Mouse (Mus musculus): ENCODE measurements around the gene Nav2.

DNA sequence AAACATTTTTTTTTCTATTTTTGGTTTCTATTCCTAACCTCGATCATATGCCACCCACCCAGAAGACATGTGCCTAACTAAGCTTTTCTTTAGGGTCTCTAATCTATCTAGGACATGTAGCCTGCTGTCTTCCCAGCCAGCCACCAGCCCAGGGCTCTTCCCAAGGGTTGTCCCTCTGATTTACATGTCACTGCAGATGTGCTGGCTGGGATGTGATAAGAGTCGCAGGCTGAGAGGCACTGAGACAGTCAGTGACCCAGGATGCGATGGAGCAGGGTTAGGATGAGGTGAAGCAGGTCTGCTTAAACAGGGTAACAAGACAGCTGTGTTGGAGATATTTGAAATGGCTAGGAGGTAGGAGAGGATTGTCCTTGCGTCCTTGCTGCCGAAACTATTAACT lies 401.2 kb downstream of the Nav2 start:
- no peak for TF ChIP-seq CTCF (IDR thresholded peaks at IDR 0.05)
- no peak for TF ChIP-seq EP300 (IDR thresholded peaks at IDR 0.05)

Data from lung, postnatal 0 days (tissue).